Mouse (Mus musculus): ENCODE data around the gene Pagr1b. TPM values are rescaled to one million over a fixed set of nuclear protein-coding genes. Genes with fewer than 3 reads are reported as not detected.

The Pagr1b gene
- total RNA-seq, 2 experiments from 2014 or later: 3.0 TPM; not detected in 1

GRCm38 (mm10) chr7:126999568-126999967, 16.7 kb downstream of the Pagr1b start:
- no peak for DNase-seq

- peak in 1 of 2 experiments; percentile 40 for DNase-seq
Observed at GRCm38 (mm10) chr7:126996449-126996848, 19.8 kb downstream of the Pagr1b start.

DNA sequence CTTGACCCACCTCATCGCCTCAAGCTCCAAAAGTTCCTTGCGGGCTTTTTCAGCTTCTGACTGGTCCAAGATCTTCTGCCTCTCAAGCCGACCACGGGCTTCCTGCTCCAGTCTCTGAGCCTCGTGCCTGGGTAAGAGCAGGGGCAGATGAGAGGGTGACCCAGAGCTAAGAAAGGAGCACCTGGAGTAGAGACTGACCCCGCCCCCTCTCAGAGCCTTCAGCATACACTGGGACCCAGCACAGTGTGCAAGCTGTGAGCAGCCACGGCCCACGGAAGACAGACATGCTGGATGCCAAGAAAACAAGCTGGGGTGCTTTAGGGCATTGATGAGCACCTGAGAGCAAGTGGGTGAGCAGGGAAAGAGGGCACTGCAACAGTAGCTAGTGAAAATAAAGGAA, 27.5 kb downstream of the Pagr1b start:
- DNase-seq: no peak

- DNase-seq: peak; percentile 33 to 56
Observed at GRCm38 (mm10) chr7:126986319-126986718, 30.0 kb downstream of the Pagr1b start.

DNA sequence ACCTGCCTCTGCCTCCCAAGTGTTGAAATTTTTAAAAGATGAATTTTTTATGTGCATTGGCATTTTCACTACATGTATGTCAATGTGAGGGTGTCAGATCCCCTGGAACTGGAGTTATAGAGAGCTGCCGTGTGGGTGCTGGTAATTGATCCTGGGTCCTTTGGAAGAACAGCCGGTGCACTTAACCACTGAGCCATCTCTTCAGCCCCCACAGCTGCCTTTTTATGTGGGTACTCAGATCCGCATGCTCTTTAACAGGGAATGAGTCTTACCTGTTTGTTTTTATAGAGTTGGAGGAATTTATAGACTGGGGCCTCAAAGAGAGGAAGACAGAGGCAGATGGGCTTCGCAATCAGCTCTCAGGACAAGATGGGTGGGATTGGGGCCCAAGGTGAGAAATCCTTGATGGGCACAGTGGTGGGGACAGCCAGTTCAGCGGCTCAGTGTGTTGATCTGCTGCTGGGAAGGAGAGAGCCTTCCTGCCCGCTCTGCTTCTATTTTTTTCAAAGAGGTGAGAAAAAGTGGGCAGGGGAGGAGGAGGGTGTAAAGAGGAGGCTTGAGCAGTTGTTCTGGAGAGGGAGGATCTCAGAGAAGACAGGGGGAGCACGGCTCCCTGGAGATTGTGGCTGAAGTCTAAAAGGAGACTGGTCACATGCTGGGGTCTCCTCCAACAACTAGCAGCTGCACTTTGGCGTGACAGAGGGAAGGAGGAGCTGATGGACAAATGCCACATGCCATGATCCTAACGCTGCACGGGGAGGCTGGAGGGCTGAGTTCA, 31.4 kb downstream of the Pagr1b start:
- DNase-seq: no peak

- no peak for DNase-seq
Observed at GRCm38 (mm10) chr7:126983113-126983512, 33.2 kb downstream of the Pagr1b start.

- DNase-seq: no peak
Observed at GRCm38 (mm10) chr7:126982054-126982453, 34.2 kb downstream of the Pagr1b start.

GRCm38 (mm10) chr7:126981601-126982000, 34.7 kb downstream of the Pagr1b start:
- DNase-seq: no peak

GRCm38 (mm10) chr7:126978841-126979240, 37.4 kb downstream of the Pagr1b start:
- no peak for DNase-seq

- peak in 1 of 2 experiments; percentile 13 for DNase-seq
Observed at GRCm38 (mm10) chr7:126976878-126977459, 39.3 kb downstream of the Pagr1b start.

DNA sequence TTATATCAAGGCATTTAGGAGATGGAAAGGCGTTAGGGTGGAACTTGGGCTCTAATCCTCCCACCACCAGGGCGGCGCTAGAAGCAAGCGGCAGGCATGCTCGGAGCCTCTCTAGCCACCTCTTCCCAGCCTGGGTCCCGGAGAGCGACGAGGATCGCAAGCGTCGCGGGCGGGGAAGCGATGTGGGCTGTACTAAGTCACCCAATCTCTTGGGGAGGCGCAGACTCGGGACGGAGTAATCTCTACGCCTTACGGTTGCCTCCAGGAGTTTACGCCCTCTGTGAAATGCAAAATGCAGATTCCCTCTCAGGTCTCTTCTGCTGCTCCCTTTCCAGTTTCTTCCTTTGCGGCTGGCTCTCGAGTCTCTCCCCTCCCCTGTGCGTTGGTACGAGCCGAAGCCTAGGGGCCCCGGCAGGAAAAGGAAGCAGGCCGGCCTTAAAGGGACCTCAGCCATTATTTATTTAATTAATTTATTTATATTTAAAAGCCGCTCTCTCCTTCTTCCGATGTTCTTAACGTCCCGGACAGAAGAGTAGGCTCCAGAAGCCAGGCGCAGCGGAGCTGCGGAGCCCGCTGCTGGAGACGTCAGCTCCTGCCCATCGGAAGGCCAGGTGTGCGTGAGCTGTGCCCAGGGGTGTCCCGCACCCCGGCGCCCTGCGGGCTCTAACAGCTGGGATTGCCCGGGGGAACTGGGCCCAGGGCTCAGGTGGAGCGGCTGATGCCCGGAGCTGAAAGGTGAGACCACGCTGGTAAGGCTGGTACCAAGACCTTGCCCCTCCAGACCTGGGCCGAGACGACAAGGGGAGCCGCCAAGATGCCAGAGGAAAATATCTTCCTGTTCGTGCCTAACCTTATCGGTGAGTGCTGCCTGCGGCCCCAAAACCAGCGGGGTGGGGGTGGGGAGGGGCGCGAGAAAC, 40.1 kb downstream of the Pagr1b start, which contains the start of gene Cdiptos:
Gene Cdiptos, minus strand, starts transcription at position 149 of the 917 bp plus-strand sequence.
- DNase-seq: peak; percentile 96 to 98

GRCm38 (mm10) chr7:126975893-126975949, 40.6 kb downstream of the Pagr1b start, which contains the start of gene Cdipt:
Cdipt (plus strand) TSS chr7:126975914.
- DNase-seq: no peak

DNA sequence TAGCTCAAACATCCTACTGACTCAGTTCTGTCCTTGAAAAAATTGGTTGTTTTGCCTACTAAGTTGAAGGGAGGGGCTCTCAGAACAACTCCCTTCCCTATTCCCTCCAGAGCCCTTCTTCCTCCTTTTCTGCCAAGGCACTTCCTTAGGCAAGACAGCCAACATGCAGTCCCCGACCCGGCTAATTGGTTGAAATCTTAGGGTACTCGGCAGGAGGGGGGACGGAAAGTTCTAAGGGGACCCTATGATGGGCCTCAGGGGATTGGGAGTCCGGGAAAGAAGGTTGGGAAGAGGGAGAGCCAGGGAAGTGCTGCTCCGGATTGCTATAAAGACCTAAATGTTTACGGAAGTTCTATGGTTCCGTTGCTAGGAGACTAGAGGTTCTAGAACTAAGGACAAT, 40.8 kb downstream of the Pagr1b start:
- DNase-seq: peak; percentile 15 to 25

DNA sequence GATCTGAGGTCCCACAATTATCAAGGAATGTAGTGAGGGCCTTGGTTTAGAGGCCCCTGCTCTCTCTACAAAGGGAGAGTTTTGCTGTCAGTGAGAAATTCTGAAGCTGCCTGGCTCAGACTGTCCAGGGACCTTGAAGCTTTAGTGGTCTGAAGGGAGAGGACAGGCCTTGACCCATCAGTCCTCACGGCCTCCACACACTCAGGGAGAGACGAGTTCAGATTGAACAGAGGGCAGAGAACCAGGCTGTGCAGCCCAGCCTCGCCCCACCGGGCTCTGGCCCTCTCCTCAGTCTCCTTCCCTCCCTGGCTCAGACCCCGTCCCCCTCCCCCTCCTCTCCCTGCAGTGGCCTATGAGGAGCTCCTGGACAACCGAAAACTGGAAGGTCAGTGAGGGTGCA, 48.9 kb downstream of the Pagr1b start:
- DNase-seq: peak; percentile 50 to 69

DNA sequence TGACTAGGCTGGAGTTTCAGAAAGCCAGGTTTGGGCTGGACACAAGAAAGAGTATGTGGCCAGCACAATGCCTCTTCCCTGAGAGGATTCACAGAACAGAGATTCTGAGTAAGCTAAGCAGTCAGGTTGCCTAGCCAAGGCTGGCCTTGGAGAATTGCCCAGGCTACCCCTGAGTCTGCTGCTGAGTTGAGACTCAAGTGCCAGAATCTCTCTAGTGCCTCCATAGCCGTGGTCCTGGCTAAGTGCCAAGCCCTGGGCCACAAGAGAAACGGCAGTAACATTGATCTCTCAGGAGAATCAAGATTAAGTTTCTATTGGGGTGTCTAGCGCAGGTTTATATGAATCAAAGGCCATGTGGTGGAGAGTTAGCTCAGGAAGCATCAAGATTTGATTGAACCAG, 50.7 kb downstream of the Pagr1b start:
- DNase-seq: peak in 1 of 2 experiments; percentile 26

- peak; percentile 50 to 73 for DNase-seq
Observed at GRCm38 (mm10) chr7:126963548-126964286, 52.6 kb downstream of the Pagr1b start.

DNA sequence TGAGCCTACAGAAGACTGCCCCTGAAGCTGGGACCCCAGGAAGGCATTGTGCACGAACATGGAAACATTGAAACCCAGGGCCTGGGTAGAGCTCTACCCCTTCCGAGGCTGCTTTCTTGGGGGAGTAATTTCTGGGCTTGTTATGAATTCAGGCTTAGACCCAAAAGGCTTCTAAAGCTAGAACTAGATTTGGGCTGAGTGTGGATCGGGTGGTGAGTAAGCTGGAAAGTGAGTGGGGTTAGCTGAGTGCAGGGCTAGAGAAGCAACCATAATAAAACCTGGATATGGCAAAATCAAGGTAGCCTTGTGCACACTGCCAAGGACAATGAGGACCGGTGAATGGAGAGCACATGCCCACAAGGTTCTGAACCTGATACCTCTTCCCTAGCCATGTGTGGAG, 54.3 kb downstream of the Pagr1b start:
- DNase-seq: no peak

DNA sequence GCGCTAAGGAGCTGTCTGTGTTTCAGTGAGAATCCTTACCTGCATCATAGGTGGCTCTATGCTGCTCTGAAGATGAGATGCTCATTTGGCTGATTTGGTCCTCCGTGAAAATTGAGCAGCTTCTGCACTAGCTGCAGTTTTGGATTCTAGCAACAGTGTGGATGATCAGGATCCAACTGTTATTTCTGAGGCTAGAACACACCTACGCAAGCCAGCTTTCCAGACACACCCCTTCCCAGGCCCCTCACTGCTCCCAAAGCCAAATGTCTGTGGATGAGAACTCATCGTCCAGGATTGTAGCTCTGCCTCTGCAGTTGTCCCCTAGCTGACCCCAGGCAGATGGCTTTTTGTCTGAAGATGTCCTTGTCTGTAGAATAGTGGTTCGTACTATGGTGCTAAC, 55.2 kb downstream of the Pagr1b start:
- no peak for DNase-seq

DNA sequence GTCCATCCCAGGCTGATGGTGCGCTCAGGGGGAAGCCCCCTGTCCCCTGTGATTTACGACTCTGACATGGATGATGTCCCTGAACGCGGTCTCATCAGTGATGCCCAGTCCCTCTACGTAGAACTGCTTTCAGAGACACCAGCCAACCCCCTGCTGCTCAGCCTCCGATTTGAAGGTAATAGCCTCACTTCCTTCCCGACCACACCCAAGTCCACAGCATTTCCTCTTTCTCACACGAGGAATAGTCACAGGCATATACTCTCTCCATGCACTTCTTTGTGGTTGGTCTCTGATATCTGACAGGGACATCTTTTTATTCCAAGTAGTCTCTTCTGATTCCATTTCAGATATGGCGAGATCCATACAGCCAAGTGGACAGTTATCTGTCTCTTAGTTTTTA, 56.5 kb downstream of the Pagr1b start:
- DNase-seq: no peak

GRCm38 (mm10) chr7:126955125-126955524, 61.2 kb downstream of the Pagr1b start:
- DNase-seq: no peak

DNA sequence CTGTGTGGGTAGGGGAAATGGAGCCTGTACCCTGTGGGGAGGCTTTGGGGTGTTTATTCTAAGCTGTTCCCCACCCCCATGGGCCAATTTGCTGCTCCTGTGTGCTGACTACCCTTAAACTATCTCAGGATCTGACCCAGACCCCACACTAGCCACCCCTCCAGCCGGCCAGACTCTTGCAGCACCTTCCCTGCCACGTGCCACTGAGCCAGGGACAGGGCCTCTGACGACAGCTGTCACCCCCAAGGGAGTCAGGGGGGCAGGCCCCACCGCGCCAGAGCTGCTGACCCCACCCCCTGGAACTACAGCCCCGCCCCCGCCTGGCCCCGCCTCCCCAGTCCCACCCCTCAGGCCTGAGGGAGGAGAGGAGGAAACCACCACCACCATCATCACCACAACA, 63.6 kb downstream of the Pagr1b start:
- no peak for DNase-seq

- DNase-seq: no peak
Observed at GRCm38 (mm10) chr7:126951741-126952140, 64.5 kb downstream of the Pagr1b start.

Measured in adrenal gland, postnatal 36 days (tissue).